Mouse (Mus musculus) lung, postnatal 25 days (tissue): ENCODE measurements at regions not wholly inside any gene's neighbourhood (a gene's known extent, or its start where the extent isn't known, plus 50 kb on each side); places are given as distances from the start of the nearest gene placed in this dataset.
A peak's percentile ranks its signal among the peaks of the same experiment; 100 is the strongest.

Source experiments
- DNase-seq: peaks from one replicate; pipeline ENCODE4 v3.0.0; 2022; ENCODE audit warnings: low spot score

DNA sequence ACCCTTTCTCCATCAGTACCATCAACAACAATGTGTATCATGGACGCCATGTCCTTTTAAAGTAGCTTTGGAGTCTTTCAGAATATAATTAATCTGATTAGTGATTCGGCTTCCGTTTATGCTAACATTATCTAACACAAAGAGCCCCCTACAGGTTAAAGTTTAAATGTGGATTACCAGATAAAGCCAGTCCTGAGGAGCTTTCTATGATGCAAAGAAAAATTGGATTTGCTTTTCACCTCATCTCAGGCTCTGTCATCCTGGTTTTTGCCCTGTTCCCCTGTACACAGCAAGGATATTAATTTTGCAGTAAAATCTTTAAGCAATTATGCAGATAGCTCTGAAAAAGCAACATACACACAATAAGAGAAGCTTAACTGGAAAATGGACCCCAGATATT is 412.7 kb upstream of the Tbc1d2b start:
- no peak for DNase-seq

GRCm38 (mm10) chr9:90690066-90690465 is 419.5 kb upstream of the Tbc1d2b start:
- no peak for DNase-seq

GRCm38 (mm10) chr9:90691137-90691536 is 420.5 kb upstream of the Tbc1d2b start:
- DNase-seq: no peak

GRCm38 (mm10) chr9:90691676-90692661 is 421.4 kb upstream of the Tbc1d2b start:
- no peak for DNase-seq

GRCm38 (mm10) chr9:90693031-90693671 is 422.5 kb upstream of the Tbc1d2b start:
- no peak for DNase-seq

GRCm38 (mm10) chr9:90694051-90694645 is 423.5 kb upstream of the Tbc1d2b start:
- DNase-seq: no peak

DNA sequence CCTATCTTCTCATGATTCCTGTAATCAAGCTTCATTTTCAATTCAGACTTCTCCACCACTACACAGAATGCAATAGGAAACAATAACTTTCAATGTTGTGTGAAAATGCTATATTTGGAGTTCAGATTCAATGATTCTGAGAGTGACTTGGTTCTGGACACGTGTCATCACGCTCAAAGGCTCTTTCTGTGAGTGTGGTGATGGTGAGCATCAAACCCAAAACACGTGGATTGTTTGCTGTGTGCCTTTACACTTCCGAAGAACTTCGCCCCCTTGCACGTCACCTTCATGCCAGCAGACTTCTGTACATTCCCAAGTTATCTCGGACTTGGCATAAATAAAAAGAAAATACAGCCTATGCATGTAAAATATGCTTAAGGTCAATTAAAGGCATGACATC is 425.1 kb upstream of the Tbc1d2b start:
- DNase-seq: no peak

DNA sequence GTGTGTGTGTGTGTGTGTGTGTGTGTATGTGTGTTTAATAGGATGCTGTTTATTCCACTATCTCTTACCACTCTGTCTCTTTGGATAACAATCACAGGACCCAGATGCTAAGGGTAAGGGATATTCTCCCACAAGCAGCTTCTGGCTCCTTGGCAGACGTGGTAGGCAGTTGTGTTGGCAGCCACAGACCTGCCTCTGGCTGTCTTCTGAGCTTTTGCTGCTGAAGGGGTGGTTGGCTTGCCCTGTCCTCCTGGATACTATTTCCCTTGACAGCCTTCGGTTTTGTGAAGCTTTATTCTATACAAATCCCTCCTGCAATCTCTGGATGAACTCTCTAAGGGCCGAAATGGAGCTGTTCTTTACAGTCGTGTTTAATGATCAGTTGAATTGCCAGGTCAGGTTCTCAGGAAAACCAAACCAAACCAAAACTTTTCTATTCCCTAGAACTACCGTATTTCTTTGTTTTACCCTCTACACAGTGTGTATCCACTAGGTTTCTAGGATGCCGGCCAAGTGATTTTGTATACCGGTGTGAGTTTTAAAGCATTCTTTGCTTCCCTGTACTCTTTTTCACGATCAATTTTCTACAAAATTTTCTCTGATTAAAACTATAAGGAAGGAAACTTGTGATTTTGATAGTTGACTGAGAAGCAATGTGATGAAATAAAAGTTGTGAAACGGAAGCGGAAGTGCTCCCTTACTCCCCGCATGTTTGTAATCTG is 426.8 kb upstream of the Tbc1d2b start:
- no peak for DNase-seq

DNA sequence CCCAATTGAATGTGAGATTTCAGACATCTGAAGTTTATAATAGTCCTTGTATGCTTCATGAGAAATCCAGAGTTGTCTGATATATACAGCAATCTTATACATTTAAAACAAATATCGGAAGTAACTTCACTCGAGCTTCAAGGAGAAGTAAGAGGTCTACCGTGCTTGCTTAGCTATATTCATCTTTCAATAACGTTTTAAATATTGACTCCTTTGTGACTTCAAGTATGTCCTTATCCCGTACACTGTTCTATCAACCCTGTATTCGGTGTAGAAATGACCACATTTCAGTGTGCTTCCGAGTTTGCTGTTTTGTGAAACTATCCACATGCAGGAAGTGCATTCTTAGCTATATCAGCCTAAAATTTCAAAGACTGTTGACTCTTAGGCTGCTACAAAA is 427.8 kb upstream of the Tbc1d2b start:
- DNase-seq: no peak

- no peak for DNase-seq
Observed at GRCm38 (mm10) chr9:90699064-90699463, 428.5 kb upstream of the Tbc1d2b start.

- DNase-seq: no peak
Observed at GRCm38 (mm10) chr9:90700236-90701179, 429.9 kb upstream of the Tbc1d2b start.

- DNase-seq: no peak
Observed at GRCm38 (mm10) chr9:90701180-90701765, 430.7 kb upstream of the Tbc1d2b start.

DNA sequence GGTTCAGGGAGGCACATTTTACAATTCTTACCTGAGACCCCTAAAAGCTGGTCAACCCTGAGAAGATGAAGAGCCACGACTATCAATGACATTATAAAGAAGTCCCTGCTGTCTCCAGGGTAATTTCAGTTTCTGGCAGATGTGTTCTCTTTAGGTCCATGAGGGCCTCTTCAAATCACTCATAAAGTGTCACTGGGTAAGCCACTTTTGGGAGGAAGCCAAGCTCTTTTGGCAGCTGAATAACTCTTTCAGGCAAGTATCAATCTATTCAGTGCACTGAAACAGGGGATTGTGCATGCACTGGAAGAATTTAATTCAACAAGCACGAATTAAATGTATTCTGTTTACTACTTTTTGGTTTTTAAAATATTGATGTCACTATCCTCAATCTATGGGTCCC is 443.1 kb upstream of the Tbc1d2b start:
- DNase-seq: no peak

DNA sequence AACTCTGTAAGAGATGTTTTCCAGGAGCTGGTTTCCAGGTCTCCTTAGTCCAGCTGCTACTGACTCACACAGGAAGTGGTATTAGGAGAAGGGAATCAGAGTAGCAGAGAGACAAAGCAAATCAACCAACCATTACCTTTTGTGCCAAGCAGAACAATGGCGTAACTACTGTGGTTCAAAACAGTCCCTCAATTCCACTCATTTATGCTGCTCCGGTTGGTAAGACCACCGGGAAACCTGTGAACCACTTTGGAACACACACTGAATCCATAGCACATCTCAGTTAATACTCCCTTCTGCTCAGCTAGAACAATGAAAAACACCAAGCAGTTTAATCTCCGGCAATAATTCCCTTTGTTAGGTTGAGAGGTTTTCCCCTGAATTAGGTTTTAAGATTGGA is 460.8 kb upstream of the Tbc1d2b start:
- DNase-seq: no peak

DNA sequence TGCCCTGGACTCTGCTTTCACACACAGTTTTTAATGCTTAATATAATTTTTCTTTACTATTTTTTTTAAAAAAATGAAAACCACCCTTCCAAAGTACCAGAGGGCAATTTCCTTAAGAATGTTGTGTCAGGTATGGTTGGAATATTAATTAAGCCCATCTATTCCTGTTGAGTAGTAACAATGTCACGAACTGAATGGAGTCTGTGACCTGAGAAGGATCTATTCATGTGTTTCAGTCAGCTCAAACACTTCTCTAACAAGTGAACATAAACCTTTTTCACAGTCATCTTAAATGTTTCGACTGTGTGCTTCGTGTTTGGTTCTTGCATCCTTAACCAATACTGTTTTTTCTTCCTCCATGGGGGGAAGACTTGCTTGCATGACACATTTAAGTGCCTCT is 486.6 kb upstream of the Tbc1d2b start:
- DNase-seq: no peak

- DNase-seq: no peak
Observed at GRCm38 (mm10) chr9:90774296-90774695, 503.7 kb upstream of the Tbc1d2b start.

DNA sequence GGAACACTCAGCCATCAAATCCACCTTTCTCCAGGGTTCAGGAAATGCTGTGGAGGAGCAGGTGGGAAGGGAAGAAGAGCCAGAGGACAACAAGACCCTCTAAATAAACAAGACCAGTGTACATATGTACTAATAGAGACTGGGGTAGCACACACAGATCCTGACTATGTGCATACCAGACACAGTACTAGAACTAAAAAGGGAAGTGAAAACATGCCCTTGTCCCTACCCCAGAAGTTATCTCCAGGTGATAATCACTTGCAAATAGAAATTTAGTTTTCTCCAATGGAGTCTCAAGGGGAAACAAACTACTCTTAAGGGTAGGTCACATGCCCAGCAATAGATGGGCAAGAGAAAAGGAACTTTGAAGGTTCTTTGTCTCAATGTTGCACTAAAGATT is 518.9 kb upstream of the Tbc1d2b start:
- no peak for DNase-seq

DNA sequence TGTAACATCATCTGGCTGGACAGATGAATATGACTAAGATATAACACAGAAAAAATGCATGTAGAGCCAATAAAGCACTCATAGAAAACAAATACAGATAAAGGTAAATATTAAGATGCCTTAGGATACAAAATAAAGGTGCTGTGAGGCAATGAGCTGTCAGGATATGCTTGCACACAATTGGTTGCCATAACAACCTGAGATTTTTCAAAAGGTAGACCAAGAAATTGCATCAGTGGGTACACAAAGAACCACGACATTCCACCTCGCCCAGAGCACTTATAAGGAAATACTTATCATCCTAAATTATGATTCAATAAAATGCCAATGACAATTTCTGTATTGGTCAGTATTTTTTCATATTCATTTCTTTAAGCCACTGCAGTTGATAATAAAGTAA is 521.3 kb upstream of the Tbc1d2b start:
- DNase-seq: no peak

DNA sequence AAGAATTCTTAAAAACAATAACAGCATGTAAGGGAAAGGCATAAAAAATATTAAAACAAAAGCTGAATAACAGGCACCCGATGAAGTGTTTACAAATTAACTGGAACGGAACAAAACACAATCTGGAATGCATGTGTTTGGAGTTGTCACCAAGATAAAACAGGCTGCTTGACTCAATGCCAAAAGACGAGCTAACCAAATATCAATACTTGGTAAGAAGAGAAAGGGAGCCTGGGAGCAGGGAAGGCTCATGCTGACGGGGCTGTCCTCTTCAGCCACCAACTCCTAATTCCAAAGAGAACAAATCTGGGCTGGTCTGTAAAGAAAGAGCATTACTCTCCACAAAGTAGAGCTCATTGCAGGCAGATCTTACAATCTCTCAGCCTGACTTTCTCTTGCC is 545.4 kb upstream of the Zic4 start:
- DNase-seq: peak; percentile 4

- no peak for DNase-seq
Observed at GRCm38 (mm10) chr9:90823574-90824280, 538.5 kb upstream of the Zic4 start.
